Mouse (Mus musculus) brain, embryonic 18.5 days (tissue): ENCODE results near the gene Prkd3.

Experiments used
- DNase-seq: peaks from one replicate; pipeline ENCODE4 v3.0.0-alpha.2; 2012; ENCODE audit warnings: low read depth, low spot score

Prkd3 gene

DNA sequence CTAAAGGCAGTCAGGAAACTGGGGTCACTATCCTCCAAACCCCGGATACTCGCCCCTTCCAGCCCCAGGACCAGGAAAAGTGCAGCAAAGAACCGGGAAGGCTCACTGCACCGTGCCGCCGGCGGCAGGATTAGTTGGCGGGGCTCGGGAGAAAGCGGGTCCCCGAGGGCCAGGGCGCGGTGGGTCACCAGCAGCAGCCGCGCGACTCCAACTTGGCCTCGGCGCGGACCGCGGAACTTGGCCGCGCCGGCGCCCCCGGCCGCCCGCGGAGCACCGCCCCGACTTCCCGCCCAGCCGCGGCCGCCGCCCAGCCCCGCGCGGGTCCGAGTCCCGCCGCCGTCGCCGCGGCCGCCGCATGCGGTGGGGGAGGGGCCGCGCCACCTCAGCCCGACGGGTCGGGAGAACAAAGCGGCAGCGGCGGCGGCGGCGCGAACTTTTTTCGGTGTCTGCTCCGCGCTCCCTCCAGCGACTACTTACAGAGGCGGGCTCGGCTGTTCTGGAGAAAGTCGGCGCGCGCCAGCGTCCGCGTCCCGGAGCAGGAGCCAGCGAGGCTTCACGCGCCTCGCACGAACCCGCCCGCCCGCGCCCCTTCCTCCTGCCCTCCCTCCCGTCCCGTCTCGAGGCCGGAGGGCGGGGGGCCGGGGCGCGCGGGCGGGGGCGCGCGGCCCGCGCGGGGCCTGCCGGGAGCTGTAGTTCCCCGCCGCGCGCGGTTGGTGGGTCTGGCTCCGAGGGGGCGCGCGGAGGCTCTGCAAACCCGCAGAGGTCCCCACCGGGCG lies at the start of gene Prkd3:
Gene Prkd3, minus strand, starts transcription at position 609 of the 776 bp plus-strand sequence.
- no peak for DNase-seq

DNA sequence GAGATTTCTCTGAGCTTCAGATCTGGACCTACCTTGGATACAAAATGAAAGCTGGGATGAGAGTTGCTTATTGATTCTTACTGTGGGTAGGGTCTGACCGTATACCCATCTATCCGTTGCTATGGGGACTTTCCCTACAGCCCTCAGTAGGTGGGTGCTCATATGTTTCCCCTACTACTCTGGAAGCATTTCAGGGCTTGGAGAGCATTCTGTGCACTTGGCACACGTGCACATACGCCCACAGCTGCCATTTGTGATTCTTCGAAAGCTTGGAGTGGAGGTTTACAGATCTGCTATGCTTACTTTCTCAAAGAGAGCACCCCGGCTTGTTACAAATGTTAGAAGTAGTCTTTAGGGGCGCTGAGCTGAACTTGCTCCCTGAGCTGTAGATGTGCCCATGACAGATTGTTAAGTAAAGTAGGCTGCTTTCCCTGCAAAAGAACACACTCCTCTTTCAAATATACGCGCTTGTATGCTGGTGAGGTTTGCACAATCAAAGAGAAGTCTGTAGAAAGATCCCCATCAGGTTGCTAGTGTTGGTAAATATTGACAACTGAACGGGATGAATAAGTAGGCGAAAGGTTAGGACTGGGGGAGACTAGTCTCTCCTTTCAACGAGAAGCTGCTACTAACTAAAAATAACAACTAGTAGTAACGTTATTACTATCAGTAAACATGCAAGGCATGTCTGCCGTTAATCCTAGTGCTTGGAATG lies 49.3 kb upstream of the Prkd3 start:
- DNase-seq = no peak

DNA sequence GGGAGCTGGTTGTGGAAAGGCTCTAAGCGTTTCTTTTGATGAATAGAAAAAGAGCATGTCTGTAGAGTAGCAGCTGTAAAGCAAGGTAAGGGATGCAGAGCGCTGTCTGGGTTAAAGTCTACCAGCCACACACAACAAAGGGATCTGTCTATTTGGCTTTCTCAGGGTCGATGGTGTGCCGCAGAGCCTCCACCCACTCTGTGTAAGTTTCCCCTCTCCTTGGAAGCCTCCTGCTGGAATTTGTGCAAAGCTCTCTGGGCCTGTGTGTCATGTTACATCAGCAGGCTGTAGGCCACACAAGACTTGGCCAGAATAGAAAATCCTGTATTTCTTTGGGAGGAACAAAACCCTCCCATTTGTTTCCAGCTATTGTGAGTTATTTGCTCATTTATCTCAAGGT lies 48.4 kb upstream of the Prkd3 start:
- DNase-seq = no peak

DNA sequence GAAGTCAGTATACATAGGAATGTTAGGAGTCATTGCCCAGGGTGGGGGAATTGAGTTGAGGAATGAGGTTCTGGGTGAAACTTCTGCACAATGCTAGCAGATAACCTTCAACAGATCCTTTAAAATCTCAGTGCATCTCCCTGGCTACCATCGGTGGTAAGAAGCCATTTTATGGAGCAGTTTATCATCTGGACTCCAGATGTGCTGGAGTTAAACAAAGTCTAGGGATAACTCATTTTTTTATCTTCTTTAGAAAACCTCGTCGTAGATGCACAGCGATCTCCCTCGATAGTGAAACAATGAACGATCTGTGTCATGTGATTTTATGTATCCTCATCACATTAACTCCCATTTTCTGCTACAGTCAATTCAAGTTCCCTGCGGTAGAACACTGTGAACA lies 48.0 kb upstream of the Prkd3 start:
- DNase-seq = no peak

DNA sequence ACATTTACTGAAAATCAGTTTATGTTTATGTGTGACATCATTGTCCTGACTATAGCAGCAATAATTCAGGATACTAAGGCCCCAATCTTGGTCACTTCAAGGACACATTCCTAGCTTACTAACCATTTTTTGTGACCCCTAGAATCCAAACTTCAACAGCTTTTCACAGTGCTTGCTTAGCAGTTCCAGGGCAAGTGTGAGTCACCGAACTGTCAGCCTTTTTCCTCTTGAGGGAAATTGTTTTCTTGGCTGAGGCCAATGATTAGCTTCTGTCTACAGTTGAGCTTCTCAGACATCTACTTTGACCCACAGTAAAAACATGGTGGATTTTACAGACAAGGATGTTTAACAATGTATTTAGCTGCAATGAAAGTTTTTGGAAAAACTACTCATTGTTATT lies 43.6 kb upstream of the Prkd3 start:
- DNase-seq = no peak

DNA sequence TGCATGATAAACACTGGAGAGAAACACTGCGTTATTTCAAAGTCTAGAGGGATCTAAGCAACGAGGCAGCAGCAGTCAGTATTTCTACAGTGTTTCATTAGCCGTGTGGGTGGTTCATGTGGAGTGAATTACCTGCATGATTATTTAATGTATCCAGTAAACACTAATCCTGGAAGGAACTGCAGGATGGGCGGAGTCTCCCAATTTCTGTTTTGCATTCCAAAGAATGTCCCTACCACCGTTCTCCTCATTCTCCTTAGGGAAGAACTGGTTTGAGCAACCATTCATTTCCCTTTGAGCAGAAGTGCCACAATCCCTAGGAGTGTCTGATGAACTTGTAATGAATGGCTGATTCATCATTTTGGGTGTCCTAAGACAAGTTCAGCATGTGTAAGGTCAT lies 39.6 kb upstream of the Prkd3 start:
- DNase-seq = no peak

DNA sequence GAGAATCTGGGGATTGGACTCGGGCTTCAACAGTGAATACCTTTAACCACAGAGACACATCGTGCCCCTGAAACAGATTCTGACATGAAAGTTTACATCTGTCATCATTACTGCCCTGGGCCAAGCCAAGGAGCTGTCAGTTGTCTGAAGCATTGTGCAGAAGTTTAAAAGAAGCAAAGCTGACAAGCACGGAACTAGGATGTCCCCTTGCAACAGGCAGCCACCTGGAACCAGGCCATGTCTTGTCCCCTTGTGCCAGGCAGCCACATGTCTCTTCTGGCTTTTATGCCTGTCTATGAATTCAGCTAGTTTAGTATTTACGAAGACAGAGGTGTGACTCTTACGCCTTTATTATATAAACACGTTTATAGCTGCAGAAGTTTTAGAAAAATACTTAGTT lies 37.7 kb upstream of the Prkd3 start:
- DNase-seq = no peak

DNA sequence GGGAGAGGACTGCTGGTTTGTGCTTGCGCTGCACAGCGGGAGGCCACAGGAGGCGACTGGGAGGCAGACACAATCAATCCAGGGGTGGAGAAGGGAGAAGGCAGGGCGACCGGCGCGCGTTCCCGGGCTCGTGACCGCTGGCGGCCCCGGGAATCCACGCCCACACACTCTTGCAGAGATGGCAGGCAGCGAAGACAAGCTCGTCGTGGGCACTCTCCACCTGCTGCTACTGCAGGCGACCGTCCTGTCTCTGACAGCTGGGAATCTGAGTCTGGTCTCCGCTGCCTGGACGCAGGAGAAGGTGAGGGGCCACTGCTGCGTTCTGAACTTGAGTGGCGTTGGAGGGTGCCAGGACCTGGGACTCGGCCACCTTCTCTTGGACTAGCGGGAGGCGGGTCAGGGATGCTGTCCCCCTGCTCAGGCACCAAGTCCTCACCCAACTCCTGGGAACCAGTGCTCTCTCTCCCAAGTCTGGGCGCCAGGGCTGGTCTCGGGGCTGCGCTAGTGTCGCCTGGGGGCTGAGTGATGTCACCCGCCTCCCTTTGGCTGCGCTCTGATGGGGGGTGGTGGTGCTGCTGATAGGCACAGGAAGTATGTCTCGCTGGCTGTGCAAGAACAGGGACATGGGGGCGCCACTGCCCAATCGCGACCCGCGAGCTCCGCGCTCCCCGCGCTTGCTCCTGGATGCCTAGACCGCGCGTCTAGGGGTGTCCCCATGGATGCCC lies 31.6 kb upstream of the Prkd3 start:
- DNase-seq = peak; percentile 56

DNA sequence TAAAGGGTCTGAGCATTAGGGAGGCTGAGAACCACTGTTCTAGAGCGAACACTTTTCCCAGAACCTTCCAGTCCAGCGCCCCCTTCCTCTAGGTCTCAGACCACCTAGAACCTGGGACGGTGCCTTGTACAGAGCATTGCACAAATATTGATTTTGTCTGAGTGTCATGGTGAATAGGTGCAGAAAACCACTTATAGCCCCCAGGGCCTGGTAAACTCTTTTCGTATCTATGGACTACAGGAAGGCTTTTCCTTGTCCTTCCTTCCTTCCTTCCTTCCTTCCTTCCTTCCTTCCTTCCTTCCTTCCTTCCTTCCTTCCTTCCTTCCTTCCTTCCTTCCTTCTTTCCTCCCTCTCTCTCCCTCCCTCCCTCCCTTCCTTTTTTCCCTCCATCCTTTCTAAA lies 31.0 kb upstream of the Prkd3 start, which contains the start of gene Qpct:
Gene Qpct, plus strand, starts transcription at position 301 of the 400 bp plus-strand sequence.
- DNase-seq = no peak

DNA sequence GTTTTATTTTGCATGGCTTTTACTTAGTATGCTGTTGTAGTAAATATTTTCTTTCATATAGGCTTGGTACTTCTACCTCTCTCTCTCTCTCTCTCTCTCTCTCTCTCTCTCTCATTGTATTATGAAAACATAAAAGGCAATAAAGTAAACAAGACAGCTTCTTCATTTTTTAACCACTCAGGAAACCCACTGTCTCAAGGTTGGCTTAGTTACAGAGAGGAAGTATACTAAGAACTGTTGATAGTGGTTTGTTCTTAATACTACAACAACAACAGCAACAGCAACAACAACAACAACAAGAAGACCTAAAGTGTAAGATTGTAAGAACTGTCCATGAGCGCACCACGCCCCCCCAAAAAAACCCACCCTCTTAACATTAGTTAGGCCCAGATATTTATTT lies 23.1 kb upstream of the Prkd3 start:
- no peak for DNase-seq

DNA sequence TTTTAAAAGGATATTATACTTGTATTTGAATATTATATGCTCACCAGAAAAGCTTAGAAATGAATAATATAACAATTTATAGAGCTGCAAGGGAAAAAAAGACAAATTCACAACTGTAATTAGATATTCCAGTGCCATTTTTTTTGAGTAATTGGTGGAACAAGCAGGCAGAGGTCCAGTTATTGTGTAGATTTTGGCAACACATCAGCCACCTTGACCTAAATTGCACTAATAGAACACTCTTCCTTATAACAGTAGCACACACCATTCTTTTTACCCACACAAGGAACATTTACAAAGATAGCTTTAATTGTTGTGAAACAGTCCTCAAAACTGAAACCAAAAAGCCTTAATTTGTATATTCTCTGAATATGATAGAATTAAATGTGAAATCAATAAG lies 19.0 kb upstream of the Prkd3 start:
- DNase-seq = no peak

DNA sequence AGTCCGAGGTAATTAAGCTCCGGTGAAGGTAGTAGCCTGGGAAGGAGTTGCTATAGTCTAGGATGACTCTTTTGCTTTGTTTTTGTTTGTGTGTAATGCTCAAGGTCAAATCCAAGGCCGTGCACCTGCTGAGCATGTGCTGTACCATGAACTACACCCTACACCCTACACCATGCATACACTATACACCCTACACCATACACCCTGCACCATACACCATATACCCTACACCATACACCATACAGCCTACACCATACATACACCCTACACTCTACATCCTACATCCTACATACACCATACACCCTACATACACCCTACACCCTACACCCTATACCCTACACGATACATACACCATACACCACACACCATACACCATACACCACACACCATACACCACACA lies 12.2 kb upstream of the Prkd3 start:
- no peak for DNase-seq

DNA sequence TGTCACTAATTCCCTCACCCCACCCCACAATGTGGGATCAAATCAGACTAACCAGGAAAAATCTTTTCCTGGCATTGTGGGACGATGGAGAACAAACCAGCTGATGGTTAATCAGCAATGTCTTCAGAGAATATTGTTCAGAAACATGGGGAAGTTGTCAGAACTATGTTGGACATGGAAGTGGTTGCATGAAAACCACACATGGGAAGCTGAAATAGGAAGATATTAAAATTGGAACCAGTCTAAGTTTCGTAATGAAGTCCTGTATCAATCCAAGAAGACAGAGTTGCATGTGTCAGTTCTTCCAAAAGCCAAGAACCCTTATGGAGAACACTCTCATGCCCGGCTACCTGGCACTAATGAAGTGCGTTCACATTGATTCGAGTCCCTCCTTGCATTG lies 11.0 kb upstream of the Prkd3 start:
- no peak for DNase-seq

DNA sequence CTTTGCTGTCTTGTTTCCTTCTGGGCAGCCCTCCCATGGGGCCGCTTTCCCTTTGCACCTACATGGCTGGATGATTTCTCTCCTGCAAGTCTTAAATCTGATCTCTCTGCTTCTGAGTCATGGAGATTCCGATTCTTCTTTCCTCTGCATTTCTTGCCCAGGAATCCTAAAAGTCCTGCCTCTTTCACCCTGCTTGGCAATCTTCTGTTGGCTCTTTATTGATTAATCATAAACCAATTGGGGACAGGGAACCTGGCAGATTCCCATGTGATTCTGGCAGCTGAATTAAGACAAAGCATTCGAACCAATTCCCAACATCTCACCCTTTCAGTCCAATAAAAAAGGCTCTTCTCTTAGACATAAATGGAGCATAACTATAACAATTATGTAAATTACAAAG lies 8.6 kb upstream of the Prkd3 start:
- no peak for DNase-seq

DNA sequence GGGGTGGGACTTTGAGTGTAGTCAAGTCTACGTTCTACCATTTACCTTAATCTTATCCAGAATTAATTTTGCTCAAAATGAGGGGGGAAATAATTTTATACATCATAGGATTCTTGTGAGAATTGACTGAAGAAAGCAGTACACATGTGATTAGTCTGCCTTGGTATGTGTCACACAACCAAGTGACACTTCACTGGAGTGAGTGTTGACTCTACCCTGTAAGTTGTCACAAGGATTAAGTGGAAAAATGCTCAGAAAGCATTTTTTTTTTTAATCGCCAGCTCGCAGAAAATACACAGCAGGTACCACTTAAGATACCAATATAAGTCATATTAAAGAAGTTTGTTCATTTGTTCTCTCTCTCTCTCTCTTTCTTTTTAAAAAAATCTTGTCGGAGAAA lies 3.9 kb upstream of the Prkd3 start:
- no peak for DNase-seq

DNA sequence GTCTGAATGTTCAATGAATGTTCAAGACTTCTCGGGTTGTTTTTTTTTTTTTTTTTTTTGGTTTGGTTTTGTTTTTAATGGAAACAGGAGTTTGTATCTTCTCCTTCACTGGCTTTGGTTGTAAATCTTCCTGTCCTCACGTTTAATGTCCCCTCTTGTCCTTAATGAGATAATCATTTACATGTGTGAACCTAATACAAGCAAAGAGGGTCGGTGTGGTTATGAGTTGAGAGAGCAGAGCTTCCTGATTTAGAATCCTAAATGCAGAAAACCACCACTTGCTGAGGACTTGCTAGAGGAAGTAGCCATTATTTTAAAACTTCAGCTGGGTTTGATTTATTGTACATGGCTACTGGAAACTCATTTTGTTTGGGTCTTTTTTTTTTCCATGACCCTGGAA lies 2.1 kb upstream of the Prkd3 start:
- DNase-seq = no peak

DNA sequence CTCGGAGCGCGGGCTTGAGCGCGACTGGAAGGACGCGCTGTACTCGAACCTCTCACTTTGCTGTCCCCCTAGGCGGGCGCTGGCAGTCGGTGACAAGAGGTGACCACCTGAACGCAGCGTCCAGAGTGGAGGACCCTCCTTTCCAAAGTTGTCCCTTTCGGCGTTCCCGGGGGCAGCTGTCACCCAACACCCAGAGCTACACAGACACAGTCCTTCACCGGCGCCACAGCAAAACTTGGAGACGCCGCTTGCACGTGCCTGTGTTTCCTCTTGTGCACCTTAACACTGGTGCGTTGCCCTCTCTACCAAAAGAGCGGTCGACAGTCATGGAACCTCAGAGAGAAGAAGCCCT lies 344 bp upstream of the Prkd3 start:
- DNase-seq = no peak

DNA sequence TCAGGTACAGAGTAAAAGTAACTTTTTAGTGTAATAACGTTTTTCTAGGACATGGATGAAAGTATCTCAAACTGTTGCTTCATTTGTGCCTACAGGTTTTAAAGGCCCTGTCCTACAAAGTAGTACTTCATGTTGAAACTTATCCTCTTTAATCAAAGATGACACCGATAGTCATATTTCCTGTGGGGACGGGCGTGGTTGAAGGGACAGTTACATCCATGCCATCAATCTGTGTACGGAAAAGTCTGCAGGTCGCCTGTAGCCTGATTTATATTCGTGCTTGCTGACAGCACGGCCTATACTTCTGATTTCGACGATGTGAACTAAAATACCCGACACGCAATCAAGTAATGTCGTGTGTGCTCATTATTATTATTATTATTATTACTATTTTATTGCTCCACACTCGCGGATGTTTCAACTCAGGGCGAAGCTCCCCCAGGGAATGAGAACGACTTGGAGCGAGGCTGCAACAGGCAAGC lies 849 bp downstream of the Prkd3 start:
- DNase-seq = no peak

DNA sequence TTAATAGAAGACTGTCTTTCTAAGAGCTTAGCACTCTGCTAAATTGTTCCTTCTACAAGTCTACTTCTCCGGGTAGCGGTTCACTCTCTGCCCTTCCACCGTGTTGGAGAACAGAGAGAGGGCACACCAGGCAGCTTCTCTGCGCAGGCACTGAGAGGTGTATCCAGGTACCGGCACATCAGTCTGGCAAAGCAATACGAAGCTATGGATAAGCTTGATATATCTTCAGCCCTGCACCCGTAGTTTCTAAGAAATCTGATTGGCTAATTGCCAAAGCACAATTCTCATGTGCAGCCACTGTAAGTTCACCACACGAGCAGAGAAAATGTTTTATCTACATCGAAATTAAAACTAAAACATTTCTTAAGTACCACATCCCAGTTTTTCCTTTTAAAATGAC lies 2.2 kb downstream of the Prkd3 start:
- no peak for DNase-seq

DNA sequence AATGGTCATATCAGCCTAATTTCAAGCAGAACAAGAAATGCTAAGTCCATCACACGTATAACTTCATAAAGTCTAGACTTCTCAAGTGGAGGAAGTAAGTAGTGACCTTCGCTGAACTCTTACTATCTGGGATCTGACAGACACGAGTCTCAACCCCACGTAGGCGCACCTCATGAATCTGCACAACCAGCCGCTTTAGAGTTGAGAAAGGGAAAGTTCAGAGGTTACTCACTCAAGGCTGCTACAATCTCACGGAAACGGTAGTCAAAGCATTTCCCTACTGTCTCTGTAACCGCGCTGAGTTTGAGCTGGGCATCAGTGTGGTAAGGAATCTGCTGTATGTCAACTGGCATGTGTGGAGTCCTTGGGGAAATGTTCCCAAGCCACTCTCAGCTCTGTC lies 4.8 kb downstream of the Prkd3 start:
- DNase-seq = no peak

DNA sequence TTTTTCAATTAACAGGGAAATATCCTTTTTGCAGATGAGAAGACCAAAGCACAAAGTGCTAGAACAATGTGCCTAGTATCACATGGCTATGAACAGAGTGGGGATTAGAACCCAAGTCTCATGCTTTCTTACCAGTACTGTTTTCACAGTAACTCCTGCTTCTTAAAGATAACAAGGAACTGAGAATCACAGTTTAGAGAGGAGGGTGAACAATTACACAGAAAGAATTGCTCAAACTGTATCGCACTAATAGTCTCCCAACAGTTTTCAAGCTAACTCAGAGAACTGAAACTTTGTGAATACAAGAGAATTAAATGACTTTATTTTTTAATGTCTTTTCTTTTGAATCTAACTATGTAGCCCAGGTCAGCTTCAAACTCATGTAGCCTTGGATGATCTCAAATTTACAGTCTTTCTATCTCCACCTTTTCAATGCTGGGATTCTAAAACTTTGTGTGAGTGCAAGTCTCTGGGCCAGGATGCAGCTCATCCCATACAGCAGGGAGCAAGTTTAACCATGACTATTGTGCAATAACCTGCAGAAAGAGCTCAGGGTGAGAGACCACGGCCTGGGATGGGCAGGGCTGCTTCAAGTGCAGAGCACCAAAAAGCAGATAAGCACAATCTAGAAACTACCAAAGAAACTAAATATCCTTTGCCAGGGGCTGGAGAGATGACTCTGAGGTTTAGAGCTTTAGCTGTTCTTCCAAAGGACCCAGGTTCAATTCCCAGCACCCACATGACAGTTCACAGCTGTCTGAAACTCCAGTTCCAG lies 5.5 kb downstream of the Prkd3 start:
- no peak for DNase-seq

DNA sequence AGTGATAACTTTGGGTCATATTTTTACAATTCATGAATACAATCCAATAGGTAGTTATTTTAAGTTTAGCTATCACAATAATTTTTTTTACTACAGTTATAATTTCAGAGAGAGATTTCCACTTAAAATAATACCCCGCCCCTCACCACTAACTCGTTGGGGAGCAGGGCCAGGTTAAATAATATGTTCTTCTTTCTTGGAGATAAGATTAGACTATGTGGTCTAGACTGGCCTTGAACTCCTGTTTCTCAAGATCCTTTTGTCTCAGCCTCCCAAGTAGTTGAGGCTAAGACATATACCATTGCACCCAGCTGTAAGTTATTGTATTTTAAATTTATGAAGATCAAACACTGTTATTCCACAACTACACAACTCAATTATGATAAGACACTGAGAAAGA lies 7.0 kb downstream of the Prkd3 start:
- DNase-seq = no peak
